Mouse (Mus musculus): Measurements from ENCODE around the gene Spindoc.

GRCm38 (mm10) chr19:7412361-7412760 is 29.6 kb upstream of the Spindoc start:
- no peak for TF ChIP-seq POLR2A (IDR thresholded peaks at IDR 0.05; ENCODE audit: insufficient read depth, low read length)
- TF ChIP-seq CTCF (IDR thresholded peaks at IDR 0.05; ENCODE audit: low read depth, low read length): no peak
